Mouse (Mus musculus) embryo, embryonic 10 days (tissue): ENCODE data around the gene Prkch.

Source experiments
- DNase-seq: peaks from one replicate; pipeline ENCODE4 v3.0.0-alpha.2; 2015; ENCODE audit warnings: low spot score

Gene Prkch

DNA sequence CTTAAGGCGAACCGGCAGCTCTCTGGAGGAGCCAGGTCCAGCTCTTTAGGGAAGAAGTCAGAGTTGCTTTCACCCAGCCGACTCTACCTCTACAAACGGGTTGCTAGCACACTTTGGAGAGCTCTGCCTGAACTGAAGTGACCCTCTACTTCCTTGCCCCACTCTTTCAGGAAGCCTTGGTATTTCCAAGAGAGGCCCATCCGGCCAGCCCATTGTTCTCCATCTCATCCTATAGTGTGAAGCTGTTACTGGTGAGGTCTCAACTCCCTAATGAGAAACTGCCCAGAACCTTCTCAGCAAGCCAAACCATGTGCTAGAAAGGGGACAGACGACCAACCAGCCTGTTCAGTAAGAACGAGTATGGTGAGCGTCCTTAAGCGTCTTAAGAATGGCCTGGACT, 1.3 kb upstream of the Prkch start:
- DNase-seq: peak; percentile 14

DNA sequence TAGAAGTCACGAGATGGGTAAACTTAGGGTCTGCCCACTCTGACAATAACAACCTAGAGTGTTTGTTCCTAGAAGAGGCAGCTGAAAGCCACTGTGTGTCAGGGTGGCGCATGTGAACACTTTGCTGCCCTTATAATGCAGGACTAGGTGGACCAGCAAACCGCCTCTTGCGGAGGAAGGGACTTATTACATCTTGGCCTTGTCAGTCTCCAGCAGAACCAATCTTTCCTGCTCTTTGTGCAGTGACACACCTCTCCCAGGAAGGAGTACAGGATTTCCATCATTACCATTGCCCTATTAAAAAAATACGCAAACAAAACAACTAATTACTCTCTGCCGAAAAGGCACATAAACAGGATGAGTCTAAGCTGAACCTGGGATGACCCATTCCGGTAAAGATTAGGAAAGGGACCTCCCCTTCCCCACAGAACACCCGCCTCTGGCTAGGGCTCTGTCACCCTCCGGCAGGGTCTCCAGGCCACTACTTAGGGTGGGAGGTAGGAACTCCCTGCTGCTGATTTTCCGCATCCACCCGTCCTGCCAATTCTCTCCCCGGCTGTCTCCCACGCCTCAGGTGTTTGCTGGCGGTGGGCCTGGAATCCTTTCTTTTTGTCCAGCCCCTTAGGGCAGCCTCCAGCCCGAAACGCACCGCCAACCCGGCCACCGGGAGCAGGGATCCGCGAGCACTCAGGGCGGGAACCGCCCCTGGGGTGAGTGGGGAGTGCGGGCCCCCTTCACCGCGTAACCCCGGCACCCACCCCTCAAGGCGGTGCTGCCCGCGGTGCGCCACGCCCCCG, 585 bp upstream of the Prkch start:
- DNase-seq: peak; percentile 64

DNA sequence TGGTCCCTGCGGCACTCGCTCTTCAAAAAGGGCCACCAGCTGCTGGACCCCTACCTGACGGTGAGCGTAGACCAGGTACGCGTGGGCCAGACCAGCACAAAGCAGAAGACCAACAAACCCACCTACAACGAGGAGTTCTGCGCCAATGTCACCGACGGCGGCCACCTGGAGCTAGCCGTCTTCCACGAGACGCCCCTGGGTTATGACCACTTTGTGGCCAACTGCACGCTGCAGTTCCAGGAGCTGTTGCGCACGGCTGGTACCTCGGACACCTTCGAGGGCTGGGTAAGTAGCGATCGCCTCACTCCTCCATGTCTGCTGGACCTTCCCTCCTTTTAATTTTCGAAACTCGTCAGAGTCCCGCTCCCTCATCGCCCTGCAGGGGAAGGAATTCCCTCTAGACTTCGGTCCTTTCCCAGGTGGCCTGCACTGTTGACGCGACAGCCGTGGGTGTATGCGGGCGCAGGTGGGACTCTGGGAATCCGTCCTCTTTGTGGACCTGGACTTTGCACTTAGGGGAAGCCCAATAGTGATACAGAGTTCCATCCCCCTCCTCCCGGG, 725 bp downstream of the Prkch start:
- peak; percentile 29 for DNase-seq

DNA sequence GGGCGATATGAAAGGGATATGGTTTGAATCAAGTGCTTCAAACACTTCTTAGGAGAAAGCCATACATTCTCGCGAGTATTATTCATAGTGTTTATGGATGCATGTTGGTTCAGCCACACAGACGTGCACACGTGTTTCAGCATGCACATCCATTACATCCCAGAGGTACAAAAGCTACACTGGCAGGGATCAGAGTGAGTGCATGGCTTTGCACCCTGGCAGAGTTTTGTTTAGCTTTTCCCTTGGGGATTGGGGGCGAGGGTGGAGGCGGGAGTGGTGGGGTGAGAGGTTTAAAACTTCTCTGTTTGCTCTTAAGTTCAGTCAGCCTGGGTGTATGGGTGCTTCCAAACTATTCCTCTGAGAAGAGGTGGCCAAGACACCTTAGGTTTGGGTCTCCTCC, 1.3 kb downstream of the Prkch start:
- DNase-seq: no peak

DNA sequence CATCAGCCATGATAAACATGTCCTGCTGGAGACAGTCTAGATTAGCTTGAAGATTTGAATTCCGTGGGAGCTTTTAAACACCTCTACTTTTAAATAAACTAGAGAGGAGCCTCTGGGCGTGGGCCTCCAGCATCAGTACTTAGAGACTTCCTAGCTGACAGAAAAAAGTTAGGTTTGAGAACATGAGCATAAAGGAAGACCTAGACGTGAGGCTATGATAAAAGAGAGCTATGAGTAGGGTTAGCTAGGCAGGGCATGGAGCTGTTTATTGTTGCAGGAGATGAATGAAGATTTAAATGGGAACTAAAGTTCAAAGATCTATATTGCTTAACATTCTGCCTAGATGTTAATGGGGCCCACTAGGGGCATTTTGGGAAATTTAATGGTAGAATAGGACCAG, 2.7 kb downstream of the Prkch start:
- no peak for DNase-seq

DNA sequence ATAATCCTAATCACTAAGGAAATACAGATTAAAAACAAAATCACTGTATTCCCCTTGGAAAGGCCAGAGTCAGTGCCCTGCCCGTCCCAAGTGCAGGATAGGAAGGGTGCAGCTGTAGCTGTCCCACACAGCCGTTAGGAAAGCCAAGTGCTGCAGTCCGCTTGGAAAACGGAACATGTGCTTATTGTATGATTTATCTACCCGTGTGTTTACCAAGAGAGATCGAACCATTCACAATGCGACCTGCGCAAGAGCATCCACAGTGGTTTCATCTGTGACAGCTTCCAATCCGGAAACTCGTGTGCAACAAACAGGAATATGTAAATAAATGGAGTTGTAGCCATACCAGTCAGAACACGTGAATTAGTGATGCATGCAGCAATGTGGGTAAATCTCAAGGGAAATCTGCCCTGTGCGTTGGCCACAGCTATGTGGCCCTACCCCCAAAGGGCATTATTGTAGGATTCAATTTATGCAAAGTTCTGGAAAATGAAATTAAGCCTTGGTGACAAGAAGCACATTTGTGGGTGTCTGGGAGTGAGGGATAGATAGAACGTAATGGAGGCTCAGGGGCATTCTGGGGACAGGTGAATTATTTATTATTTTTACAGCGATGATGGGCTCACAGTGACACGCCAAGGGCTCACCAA, 6.2 kb downstream of the Prkch start:
- DNase-seq: no peak

DNA sequence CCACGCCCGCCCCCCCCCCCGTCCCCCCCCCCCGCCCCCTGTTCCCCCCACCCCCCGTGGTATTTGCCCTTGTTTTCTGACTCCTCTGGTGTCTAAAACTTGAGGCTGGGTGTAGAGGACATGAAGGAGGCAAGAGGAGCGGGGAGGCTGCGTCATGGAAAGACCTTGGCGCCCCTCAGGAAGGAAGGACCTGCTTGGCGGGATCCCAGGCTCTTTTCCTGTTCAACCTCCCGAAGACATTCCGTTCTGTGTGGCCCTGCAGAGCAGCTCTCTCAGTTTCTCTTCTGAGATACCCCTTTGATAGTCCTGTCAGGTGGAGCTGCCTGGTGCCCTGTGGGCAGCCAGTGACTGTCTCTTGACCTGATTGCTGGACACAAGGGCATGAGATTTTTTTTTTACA, 7.0 kb downstream of the Prkch start:
- DNase-seq: no peak

DNA sequence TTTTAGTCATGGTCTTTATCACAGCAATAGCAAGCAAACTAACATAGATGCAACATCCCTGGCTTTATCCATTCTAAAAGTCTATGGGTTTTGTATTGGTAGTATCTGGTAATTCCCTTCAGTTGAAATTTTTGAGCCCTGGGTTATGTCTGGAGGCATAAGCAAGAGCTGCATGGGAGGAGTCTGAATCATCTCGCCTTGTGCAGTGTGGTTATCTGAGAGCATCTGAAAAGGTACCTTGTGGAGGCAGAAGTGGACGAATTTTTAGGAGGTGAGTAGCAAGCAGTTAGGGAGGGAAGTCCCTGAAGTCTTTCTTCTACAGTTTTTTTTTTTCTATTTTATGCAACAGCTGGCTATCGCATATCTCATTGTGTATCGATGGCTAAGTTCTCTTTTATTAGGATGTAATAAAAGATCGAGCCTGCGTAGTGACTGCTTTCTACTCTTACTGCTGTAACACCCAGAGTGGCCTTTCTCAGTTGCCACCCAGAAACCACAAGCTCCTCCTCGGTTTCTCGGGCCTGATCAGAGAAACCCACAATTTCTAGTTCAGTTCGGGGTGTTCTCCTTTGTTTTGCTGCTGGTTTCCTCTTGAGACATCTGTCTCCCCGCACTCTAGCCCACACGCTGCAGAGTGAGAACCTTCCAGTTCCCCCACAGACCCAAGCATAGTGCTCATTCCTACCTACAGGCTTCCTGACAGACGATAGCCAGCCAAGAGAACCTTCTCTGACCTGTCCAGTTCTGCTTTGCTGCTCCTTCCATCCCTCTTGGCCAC, 8.6 kb downstream of the Prkch start:
- DNase-seq: no peak

- no peak for DNase-seq
Measured at GRCm38 (mm10) chr12:73594177-73594745, 9.7 kb downstream of the Prkch start.

DNA sequence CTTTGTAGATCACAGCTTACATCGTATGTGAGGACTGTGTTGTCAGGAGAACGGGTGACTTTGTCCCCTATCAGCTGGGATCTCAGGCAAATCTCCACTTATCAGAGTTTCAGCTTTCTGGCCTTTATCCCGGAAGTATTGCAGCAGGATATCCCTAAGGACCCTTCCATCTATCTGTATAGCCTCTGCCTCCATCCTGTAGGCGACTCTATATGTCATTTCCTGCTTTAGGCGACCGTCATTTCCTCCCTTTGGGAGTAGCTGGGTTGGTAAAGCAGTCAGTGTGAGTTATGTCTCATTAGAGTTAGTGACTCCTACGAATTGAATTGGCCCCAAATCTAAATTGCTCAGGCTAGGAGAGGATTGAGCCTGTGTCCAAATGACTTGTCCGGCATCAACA, 10.6 kb downstream of the Prkch start:
- DNase-seq: no peak

DNA sequence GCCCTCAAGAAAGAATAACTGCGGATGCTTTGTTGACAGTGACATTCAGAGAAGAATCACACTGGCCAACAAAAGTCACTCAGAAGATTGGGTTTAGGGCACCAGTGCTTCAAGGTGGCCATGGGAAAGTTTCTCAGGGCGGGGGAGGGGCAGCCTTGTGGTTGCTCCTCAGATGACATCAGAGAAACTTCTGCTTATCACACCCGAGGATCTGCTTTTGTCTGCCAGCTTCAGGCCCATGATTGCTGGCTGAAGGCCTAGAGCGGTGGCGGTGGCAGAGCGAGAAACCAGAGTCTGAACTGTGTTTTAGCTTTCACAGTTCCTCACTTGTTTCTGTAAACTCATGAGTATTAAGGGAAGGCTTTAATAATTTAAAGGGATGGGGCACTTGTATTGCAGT, 13.6 kb downstream of the Prkch start:
- DNase-seq: no peak

- DNase-seq: no peak
Measured at GRCm38 (mm10) chr12:73600457-73600856, 15.9 kb downstream of the Prkch start.

GRCm38 (mm10) chr12:73602974-73603373, 18.4 kb downstream of the Prkch start:
- DNase-seq: no peak

DNA sequence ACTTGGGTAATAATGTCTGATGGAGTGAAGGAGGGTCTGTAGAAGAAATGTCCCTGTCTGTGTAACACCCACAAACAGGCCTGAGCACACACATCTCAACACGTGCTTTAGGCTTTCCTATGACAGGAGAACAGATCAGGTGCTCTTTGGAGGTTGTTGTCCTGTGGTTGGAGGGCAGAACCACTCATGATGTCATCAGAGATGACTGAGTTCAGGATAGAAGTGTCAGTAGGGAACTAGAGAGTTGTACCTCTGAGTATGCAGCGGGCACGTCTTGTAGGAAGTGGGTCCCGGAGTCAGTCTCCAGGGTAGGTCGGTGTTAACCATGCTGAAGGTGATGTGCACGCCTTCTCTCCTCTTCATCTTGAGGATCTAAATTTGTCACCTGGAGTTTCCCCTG, 19.1 kb downstream of the Prkch start:
- no peak for DNase-seq

DNA sequence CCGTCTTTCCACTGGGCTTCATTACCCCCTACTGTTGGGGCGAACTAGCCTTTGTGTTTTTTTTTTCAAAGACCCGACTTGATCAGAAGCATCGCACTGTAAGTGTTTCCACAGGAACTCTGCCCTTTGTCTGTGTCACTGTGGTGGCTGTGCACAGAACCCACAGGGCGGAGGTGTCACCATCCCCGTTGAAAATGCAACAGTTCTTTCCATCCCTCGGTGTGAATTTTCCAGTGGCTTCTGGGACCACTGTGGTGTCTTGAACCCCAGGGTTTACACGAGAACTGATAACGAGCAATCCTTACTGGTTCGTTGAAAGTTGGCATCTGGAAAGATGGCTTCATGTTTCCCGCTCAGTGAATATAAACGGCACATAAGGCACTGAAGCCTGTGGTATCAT, 20.2 kb downstream of the Prkch start:
- DNase-seq: no peak

- DNase-seq: no peak
Measured at GRCm38 (mm10) chr12:73605174-73605573, 20.6 kb downstream of the Prkch start.

GRCm38 (mm10) chr12:73607381-73608064, 22.9 kb downstream of the Prkch start:
- DNase-seq: no peak

DNA sequence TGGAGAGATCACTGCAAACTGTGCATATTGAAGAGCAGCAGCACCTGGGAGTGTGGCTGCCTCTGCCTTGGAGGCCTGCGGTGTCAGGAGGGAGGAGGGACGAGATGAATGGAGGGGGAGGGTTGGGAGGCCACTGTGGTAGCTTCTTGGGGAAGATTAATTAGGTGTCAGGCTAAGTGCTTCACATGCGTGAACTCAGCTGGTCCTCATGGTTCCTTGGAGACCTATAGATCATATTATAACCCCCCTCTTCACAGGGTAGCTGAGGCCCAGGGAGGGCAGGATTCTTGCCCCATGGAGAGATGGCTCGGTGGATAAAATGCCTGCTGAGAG, 23.4 kb downstream of the Prkch start:
- peak; percentile 71 for DNase-seq

GRCm38 (mm10) chr12:73609262-73609661, 24.7 kb downstream of the Prkch start:
- DNase-seq: no peak

GRCm38 (mm10) chr12:73609676-73610545, 25.3 kb downstream of the Prkch start:
- DNase-seq: no peak

- no peak for DNase-seq
Measured at GRCm38 (mm10) chr12:73610831-73611370, 26.3 kb downstream of the Prkch start.
